Mouse (Mus musculus) liver, embryonic 15.5 days (tissue): ENCODE measurements around the gene Shcbp1l. TPM values are rescaled to one million over a fixed set of nuclear protein-coding genes. Genes with fewer than 3 reads are reported as not detected.
A peak's percentile ranks its signal among the peaks of the same experiment; 100 is the strongest.
"Not testable (repeated sequence)": the region's sequence is repeated elsewhere in the genome, so short reads cannot be mapped to it uniquely, and the experiment has no call there.

Source experiments
- ATAC-seq: fragments of 200-750 bp; cut with Nextera tagmentation; 2 replicates; pipeline ENCODE4 v1.8.0; 2017; ENCODE audit warnings: moderate number of reproducible peaks, mild to moderate bottlenecking, moderate library complexity; ENCODE audit not compliant: insufficient read depth
- H3K27ac ChIP-seq: fragments of 300-500 bp; sonication (generic); replicated peaks from 2 replicates; pipeline ENCODE4 v1.5.1; 2015; ENCODE audit warnings: mild to moderate bottlenecking, inconsistent platforms
- H3K27me3 ChIP-seq: fragments of 300-500 bp; sonication (generic); 2 replicates; pipeline ENCODE4 v1.6.1; 2015; ENCODE audit warnings: mild to moderate bottlenecking, inconsistent platforms
- H3K36me3 ChIP-seq: fragments of 300-500 bp; sonication (generic); replicated peaks from 2 replicates; pipeline ENCODE4 v1.6.1; 2015; ENCODE audit warnings: moderate library complexity, mild to moderate bottlenecking, inconsistent platforms
- H3K4me1 ChIP-seq: fragments of 300-500 bp; sonication (generic); replicated peaks from 2 replicates; pipeline ENCODE4 v1.6.1; 2015; ENCODE audit warnings: inconsistent platforms
- H3K4me2 ChIP-seq: fragments of 300-500 bp; sonication (generic); 2 replicates; pipeline ENCODE4 v1.6.1; 2015; ENCODE audit warnings: moderate library complexity, mild to moderate bottlenecking, inconsistent platforms
- H3K4me3 ChIP-seq: fragments of 300-500 bp; sonication (generic); replicated peaks from 2 replicates; pipeline ENCODE4 v1.5.1; 2015; ENCODE audit warnings: mild to moderate bottlenecking, inconsistent platforms
- H3K9ac ChIP-seq: fragments of 300-500 bp; sonication (generic); 2 replicates; pipeline ENCODE4 v1.6.1; 2015; ENCODE audit warnings: moderate library complexity, mild to moderate bottlenecking, inconsistent platforms
- H3K9me3 ChIP-seq: fragments of 300-500 bp; sonication (generic); replicated peaks from 2 replicates; pipeline ENCODE4 v1.6.1; 2016; ENCODE audit warnings: inconsistent platforms
- WGBS: fragments of 180-500 bp; shearing (Covaris S2); methylation state at CpG from one replicate; pipeline ENCODE4 v1.1.7; 2015; ENCODE audit warnings: mixed read lengths; ENCODE audit not compliant: insufficient replicate concordance; 5-methylcytosine and 5-hydroxymethylcytosine counted together
- polyA plus RNA-seq: library from polyadenylated mRNA; unstranded; fragments of >200 nt; fragmentation: Nextera tagmentation; extraction: Ambion mirVana; gene quantifications from 2 replicates; pipeline ENCODE4 v1.2.1, GENCODE M21; 2015

Shcbp1l gene
- polyA plus RNA-seq = 0.13 and 0.28 TPM in 2 replicates

DNA sequence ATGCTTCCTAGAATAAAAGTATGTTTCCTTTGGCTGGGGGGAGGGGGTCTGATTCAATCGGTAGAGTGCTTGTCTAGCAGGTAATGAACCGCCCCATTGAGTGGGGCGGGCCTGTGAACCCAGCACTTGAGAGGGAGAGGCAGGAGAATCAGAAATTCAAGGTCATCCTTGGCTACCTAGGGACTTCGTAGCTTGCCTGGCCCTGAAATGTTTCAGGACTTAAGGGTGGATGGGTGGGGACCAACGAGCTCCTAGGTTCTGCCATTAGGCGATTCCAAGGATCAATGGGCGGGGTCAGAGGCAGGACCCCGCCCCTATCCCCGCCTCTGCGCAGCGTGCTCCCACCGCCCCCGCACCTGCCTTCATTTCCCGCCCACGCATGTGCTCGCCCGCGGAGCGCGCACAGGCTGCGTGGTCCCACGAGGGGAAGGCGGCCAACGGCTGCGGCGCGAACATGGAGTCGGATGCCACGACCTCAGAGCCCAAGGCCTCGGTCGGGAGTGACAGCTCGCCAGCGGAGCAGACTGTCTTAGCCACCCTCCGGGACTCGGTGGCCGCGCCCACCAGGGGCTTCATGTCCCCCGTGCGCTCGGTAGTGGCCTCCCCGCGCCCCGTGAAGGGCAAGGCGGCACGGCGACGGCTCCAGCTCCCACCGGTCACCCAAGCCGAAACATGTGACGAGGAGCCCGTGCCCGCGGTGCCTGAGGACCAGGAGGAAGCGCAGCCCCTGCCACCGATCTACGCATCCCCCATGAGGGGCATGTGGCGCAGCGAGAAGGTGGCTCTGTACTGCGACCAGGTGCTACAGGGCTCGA is at the start of gene Shcbp1l:
Gene Shcbp1l, plus strand, starts transcription at position 393 of the 815 bp plus-strand sequence.
- Histone ChIP-seq H3K4me2 (peak within 1 kb of the TSS; percentile 99), H3K27ac (peak within 1 kb of the TSS; percentile 93), H3K4me3 (peak within 1 kb of the TSS; percentile 64), H3K9me3 (no peaks in the 10 kb centered on the region), H3K4me1 (peaks cover 22% of the 10 kb centered on the region), H3K36me3 (no peaks in the 10 kb centered on the region), H3K27me3 (peaks cover 22% of the 10 kb centered on the region), H3K9ac (peak within 1 kb of the TSS; percentile 66)
- peak; percentile 86 for ATAC-seq
- 2% methylated on average over 60 of the region's 60 CpGs for WGBS

DNA sequence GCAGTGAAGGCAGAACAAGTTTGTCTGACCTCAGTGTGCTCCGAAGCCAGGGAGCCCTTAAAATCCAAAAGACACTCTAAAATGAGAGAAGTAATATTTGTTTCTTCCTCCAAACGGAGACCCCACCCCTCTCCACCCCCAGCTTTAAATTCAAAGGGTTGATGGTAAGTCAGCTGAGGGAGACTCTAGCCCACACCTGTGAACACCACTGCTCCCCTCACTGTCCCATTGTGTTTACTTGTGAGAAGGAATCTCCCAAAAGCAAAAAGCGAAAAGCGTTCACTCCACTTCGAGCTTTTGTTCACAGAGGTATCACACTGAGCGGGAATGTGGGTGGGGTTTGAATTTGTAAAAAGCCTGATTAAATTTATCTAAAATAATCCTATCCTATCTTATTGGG is 48.5 kb upstream of the Shcbp1l start:
- Histone ChIP-seq H3K9ac (no peak overlapping the region), H3K4me2 (no peak overlapping the region), H3K27ac (no peak overlapping the region), H3K4me3 (no peak overlapping the region), H3K36me3 (no peaks in the 10 kb centered on the region), H3K9me3 (no peaks in the 10 kb centered on the region), H3K4me1 (no peaks in the 10 kb centered on the region), H3K27me3 (no peaks in the 10 kb centered on the region)
- WGBS = 53% methylated on average over 6 of the region's 6 CpGs
- no peak for ATAC-seq

GRCm38 (mm10) chr1:153378587-153378986 is 46.4 kb upstream of the Shcbp1l start:
- Histone ChIP-seq H3K4me2 (no peak overlapping the region), H3K9ac (no peak overlapping the region), H3K9me3 (no peaks in the 10 kb centered on the region), H3K36me3 (no peaks in the 10 kb centered on the region), H3K27me3 (no peaks in the 10 kb centered on the region), H3K4me1 (no peaks in the 10 kb centered on the region), H3K4me3 (no peak overlapping the region), H3K27ac (no peak overlapping the region)
- ATAC-seq = no peak
- WGBS = 47% methylated on average over 6 of the region's 6 CpGs

DNA sequence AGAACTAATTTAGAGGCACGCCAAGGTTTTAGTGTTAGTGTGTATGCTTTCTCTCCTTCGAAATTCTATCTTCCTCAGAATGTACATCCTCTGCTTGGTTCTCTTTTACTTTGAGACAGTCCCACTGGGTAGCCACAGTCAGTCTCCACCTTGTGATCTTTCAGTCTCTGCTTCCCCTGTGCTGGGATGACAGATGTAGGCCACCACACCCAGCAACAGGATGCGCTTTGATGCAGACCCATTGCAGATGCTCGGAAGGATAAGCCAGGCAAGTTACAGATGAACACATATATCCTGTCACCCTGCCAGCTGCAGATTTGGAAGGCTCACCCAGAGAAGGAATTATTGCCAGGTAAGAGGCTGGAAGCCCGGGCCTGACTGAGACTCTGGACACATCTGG is 45.1 kb upstream of the Shcbp1l start:
- Histone ChIP-seq H3K4me1 (no peaks in the 10 kb centered on the region), H3K27ac (no peak overlapping the region), H3K27me3 (no peaks in the 10 kb centered on the region), H3K4me2 (no peak overlapping the region), H3K9ac (no peak overlapping the region), H3K9me3 (no peaks in the 10 kb centered on the region), H3K4me3 (no peak overlapping the region), H3K36me3 (no peaks in the 10 kb centered on the region)
- no peak for ATAC-seq
- WGBS = 56% methylated on average over 5 of the region's 5 CpGs

DNA sequence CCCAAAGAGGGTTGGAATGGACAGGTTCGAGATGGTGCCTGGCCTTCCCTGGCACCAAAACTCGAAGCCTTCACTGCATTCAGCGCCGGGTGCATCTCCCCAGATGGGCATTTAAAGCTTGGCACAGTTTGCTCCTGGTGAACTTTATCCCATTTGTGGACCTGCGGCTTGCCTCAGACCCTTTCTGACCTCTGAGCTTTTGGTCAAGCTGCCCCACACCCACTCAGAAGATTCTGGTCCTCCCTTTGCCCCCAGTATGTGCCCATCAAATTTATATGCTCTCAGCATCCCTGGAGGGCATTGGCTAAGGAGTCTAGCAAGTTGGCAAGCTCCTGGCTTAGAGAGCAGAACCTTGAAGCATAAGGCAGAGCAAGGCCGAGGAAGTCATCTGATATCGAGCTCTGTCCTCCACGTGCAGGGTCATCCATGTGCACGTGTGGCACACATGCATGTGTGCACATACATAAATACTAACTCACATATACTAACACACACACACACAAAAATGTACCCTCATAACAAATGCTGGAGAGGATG is 44.1 kb upstream of the Shcbp1l start:
- Histone ChIP-seq H3K4me1 (no peaks in the 10 kb centered on the region), H3K9me3 (no peaks in the 10 kb centered on the region), H3K4me2 (no peak overlapping the region), H3K36me3 (no peaks in the 10 kb centered on the region), H3K9ac (no peak overlapping the region), H3K27ac (no peak overlapping the region), H3K4me3 (no peak overlapping the region), H3K27me3 (no peaks in the 10 kb centered on the region)
- no peak for ATAC-seq
- 69% methylated on average over 9 of the region's 9 CpGs for WGBS

DNA sequence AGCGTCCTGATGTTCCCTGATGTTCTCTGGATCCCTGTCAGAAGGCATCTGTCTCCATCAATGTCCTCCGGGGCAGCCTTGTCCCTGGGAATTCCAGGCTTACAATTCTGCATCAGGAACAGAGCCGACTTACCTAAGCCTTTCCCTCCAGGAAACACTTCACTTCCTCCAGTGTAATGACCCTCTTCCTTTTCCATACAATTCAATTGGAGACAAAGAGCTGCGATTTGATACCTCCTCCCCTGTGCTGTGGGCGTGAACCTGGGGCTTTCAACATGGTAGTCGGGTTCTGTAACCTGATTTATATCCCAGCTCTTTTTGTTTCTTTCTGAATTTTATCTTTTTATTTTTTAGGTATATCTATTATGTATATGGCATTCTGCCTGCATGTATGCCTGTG is 39.9 kb upstream of the Shcbp1l start:
- H3K9me3 ChIP-seq = no peaks in the 10 kb centered on the region
- H3K4me2 ChIP-seq = no peak overlapping the region
- no peaks in the 10 kb centered on the region for H3K36me3 ChIP-seq
- no peak for ATAC-seq
- H3K4me3 ChIP-seq = no peak overlapping the region
- no peaks in the 10 kb centered on the region for H3K27me3 ChIP-seq
- no peaks in the 10 kb centered on the region for H3K4me1 ChIP-seq
- WGBS = 28% methylated on average over 6 of the region's 6 CpGs
- H3K9ac ChIP-seq = no peak overlapping the region
- H3K27ac ChIP-seq = no peak overlapping the region

DNA sequence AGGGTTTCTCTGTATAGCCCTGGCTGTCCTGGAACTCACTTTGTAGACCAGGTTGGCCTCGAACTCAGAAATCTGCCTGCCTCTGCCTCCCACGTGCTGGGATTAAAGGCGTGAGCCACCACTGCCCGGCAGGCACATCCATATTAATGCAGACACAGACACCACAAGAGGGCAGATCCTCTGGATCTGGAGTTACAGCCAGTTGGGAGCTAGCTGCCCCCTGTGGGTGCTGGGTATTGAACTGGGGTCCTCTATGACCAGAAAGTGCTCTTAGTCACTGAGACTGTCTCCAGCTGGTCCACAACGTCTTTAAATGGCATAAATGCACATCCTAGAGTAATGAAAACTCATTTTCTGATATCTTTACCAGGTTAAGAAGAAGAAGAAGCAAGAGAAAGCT is 39.3 kb upstream of the Shcbp1l start:
- H3K27ac ChIP-seq, H3K36me3 ChIP-seq, H3K4me3 ChIP-seq, H3K9me3 ChIP-seq, H3K4me1 ChIP-seq, H3K9ac ChIP-seq, ATAC-seq, H3K4me2 ChIP-seq, H3K27me3 ChIP-seq: not testable (repeated sequence)
- WGBS = 55% methylated on average over 5 of the region's 5 CpGs

- Histone ChIP-seq H3K36me3 (no peaks in the 10 kb centered on the region), H3K27ac (no peak overlapping the region), H3K4me1 (no peaks in the 10 kb centered on the region), H3K9me3 (no peaks in the 10 kb centered on the region), H3K4me3 (no peak overlapping the region), H3K4me2 (no peak overlapping the region), H3K27me3 (no peaks in the 10 kb centered on the region), H3K9ac (no peak overlapping the region)
- 47% methylated on average over 25 of the region's 25 CpGs for WGBS
- no peak; the same call in 1 of the 2 replicates for ATAC-seq
Measured at GRCm38 (mm10) chr1:153386271-153387069, 38.5 kb upstream of the Shcbp1l start.

DNA sequence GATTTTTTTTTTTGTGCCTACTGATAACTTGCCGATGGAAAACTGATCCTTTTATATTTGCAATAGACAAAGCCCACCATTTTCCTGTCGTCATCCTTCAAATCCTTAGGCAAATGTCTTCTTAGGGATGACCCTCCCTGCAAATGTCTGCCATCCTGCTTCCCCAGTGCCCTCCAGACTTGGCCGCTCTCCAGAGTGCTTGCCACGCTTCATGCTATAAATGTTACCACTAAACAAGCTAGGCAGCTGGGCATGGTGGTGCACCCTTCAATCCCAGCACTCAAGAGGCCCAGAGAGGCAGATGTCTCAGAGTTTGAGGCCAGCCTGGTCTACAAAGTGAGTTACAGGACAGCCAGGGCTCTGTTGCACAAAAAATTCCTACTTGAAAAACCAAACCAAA is 29.3 kb upstream of the Shcbp1l start:
- not testable (repeated sequence) for H3K36me3 ChIP-seq, H3K4me1 ChIP-seq, H3K9ac ChIP-seq, H3K9me3 ChIP-seq, ATAC-seq, H3K27ac ChIP-seq, H3K4me3 ChIP-seq, H3K4me2 ChIP-seq, H3K27me3 ChIP-seq
- WGBS = 71% methylated on average over 4 of the region's 4 CpGs

DNA sequence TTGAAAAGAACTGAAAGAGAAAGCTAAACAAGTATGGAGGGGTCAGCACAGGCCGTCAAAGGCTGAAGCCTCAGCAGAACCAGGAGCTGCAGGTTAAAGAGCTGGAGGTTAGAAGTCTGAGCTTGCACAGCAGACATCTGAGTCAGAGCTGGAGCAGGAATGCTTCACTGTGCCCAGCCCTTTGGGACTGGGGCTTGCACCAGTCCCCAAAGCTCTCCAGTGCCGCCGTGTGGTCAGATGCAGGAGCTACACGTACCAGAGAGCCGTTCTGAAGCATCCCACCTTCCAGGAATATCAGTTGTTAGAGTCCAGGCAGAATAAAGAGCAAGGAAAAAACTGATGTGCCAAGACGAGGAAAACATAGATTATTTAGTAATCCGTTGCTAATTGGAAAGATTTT is 23.2 kb upstream of the Shcbp1l start:
- Histone ChIP-seq H3K27ac (no peak overlapping the region), H3K4me3 (no peak overlapping the region), H3K9me3 (no peaks in the 10 kb centered on the region), H3K4me1 (no peaks in the 10 kb centered on the region), H3K4me2 (no peak overlapping the region), H3K27me3 (no peaks in the 10 kb centered on the region), H3K36me3 (no peaks in the 10 kb centered on the region), H3K9ac (no peak overlapping the region)
- 0 out of 2 replicates have a peak, but pooled peaks have one; percentile 34 for ATAC-seq
- WGBS = 3% methylated on average over 7 of the region's 7 CpGs

GRCm38 (mm10) chr1:153407641-153408040 is 17.3 kb upstream of the Shcbp1l start:
- not testable (repeated sequence) for ATAC-seq, H3K9ac ChIP-seq, H3K9me3 ChIP-seq, H3K27me3 ChIP-seq, H3K27ac ChIP-seq, H3K4me3 ChIP-seq, H3K4me1 ChIP-seq, H3K4me2 ChIP-seq, H3K36me3 ChIP-seq
- WGBS = 68% methylated on average over 11 of the region's 11 CpGs
